Mouse (Mus musculus) bone marrow macrophage, adult 2 months (primary cell): Measurements from ENCODE around the gene Zfp618.

Experiments used
- CTCF ChIP-seq: IDR thresholded peaks from 2 replicates; pipeline ENCODE4 v1.5.1; 2012; ENCODE audit warnings: low read depth, mild to moderate bottlenecking, low read length, moderate library complexity
- POLR2A ChIP-seq: IDR thresholded peaks from 2 replicates; pipeline ENCODE4 v1.6.1; 2012; ENCODE audit warnings: mild to moderate bottlenecking, low read depth, low read length, borderline replicate concordance

DNA sequence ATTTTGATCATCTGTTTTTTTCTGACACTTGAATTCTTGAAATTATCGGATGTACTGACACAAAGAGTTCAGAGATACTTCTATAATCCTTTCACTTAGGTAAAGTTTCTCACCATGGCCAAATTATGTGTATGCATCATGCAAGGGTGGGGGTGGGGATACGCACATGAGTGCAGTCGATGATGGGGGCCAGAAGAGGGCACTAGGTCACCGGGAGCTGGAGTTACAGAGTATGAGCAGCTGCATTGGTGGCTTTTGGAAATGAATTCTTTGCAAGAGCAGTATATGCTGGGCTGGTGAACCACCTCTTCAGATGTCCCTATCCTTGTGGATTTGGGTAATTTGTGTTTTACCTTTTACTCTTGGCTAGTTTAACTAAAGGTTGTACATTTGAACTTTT lies 31.6 kb upstream of the Zfp618 start:
- TF ChIP-seq CTCF, result no peak
- no peak for TF ChIP-seq POLR2A
